Comparison of ENCODE assay signal across 29 mouse cellular contexts in the genomic region with DNA sequence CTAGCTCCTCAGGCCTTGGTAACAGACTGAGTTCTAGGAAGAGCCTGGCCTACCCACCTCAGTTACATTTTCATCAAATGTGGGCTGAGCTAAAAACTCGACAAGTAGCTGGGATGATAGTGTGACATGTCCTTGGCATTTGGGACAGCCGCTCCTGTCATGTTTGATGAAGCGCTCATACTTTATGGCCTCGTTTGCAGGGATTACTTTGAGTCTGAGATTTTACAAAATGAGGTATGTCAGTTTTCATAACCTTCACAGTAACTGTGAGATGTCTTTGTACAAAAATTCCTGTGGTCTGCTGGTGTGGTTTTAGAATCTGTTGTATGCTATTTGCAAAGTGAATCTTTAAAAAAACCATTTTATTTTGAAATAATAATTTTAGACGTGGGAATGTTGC.
A peak's percentile ranks its signal among the peaks of the same experiment; 100 is the strongest.
DNase-seq lines count a peak whose midpoint lies in the region; TF ChIP-seq lines count a peak whose summit lies in the region.
"Had no signal": no experiment of that assay in that cellular context is flagged by ENCODE, and none has a peak within 500 bp of the region (broad histone marks: within the 10 kb centered on the region; RNA-seq: fewer than 3 reads in every experiment).

No protein-coding gene starts in this region.

- H3K4me1 ChIP-seq in embryonic fibroblast, embryonic 13.5 days (ENCODE audit: control insufficient read depth, insufficient read depth, low read length): 0 out of 2 replicates have a peak, but pooled peaks cover 2% of the 10 kb centered on the region
- H3K4me1 ChIP-seq: liver, embryonic 13.5 days had no signal

- H3K4me3 ChIP-seq in embryonic fibroblast, embryonic 13.5 days (ENCODE audit: insufficient read depth, low read length): no peak overlapping the region
- H3K4me3 ChIP-seq: erythroblast, embryonic 14.5 days; forebrain, embryonic 12.5 days; hindbrain, embryonic 10.5 days; layer of hippocampus, adult 2 months; limb, embryonic 10.5 days; limb, embryonic 15.5 days; liver, embryonic 13.5 days; neural tube, embryonic 15.5 days; stomach, embryonic 15.5 days had no signal

- peak; percentile 73 for DNase-seq in 3T3-L1 (ENCODE audit: low read depth, low spot score)
- DNase-seq in Muller cell, postnatal 12 days (ENCODE audit: inconsistent ontology term): peak; percentile 92
- DNase-seq in adrenal gland, postnatal 10 days: peak; percentile 44
- DNase-seq in layer of hippocampus, postnatal 10 days (ENCODE audit: low spot score in 2 of 2): no peak
- DNase-seq in frontal cortex, postnatal 14 days (ENCODE audit: low spot score in 2 of 2): no peak
- DNase-seq: cerebellum, adult 2 months; cerebellum, postnatal 14 days; forebrain, postnatal 0 days; gastrocnemius, postnatal 25 days; heart, adult 18-20 months; heart, postnatal 14 days; kidney, adult 2 months; kidney, postnatal 36 days; layer of hippocampus, postnatal 36 days; liver, embryonic 13.5 days; lung, adult 18-20 months; lung, postnatal 10 days; midbrain, embryonic 14.5 days; retina, postnatal 1 day; right cerebral cortex, postnatal 14 days had no signal

- TF ChIP-seq CTCF in embryonic fibroblast, embryonic 13.5 days (IDR thresholded peaks at IDR 0.05; ENCODE audit: borderline replicate concordance, insufficient read depth, low read length): no peak

- TF ChIP-seq POLR2A in embryonic fibroblast, embryonic 13.5 days (IDR thresholded peaks at IDR 0.05; ENCODE audit: low read depth, low read length): no peak

- H3K27ac ChIP-seq in embryonic fibroblast, embryonic 13.5 days (ENCODE audit: insufficient read depth, low read length): peak overlapping the region; percentile 54
- H3K27ac ChIP-seq: forebrain, embryonic 12.5 days; hindbrain, embryonic 10.5 days; layer of hippocampus, adult 2 months; limb, embryonic 10.5 days; limb, embryonic 15.5 days; liver, embryonic 13.5 days; neural tube, embryonic 15.5 days; stomach, embryonic 15.5 days had no signal

Comparison
In these comparisons a context has a peak if more than half of its experiments do, and no peak if none do; other contexts are left out.
1. DNase-seq: peak in 3T3-L1 (single experiment), Muller cell, postnatal 12 days (single experiment) and adrenal gland, postnatal 10 days (single experiment); none in layer of hippocampus, postnatal 10 days (0 of 2) and frontal cortex, postnatal 14 days (0 of 2).